Mouse (Mus musculus) lung, postnatal 0 days (tissue): Measurements from ENCODE around the gene Bola2. TPM values are rescaled to one million over a fixed set of nuclear protein-coding genes. Genes with fewer than 3 reads are reported as not detected.

Source experiments
- ATAC-seq: fragments of 200-750 bp; cut with Nextera tagmentation; 2 replicates; pipeline ENCODE4 v1.8.0; 2017; ENCODE audit warnings: moderate library complexity
- DNase-seq: peaks from one replicate; pipeline ENCODE4 v3.0.0-alpha.2; 2016; ENCODE audit warnings: low spot score
- H3K27ac ChIP-seq: fragments of 300-500 bp; sonication (generic); 2 replicates; pipeline ENCODE4 v1.5.1; 2014; ENCODE audit warnings: antibody characterized with exemption, mild to moderate bottlenecking, low read length, mixed read lengths
- H3K27me3 ChIP-seq: fragments of 300-500 bp; sonication (generic); replicated peaks from 2 replicates; pipeline ENCODE4 v1.6.1; 2014; ENCODE audit warnings: low read length, mixed read lengths; ENCODE audit not compliant: insufficient read depth
- H3K36me3 ChIP-seq: fragments of 300-500 bp; sonication (generic); 2 replicates; pipeline ENCODE4 v1.6.1; 2014; ENCODE audit warnings: low read length, mixed read lengths; ENCODE audit not compliant: insufficient read depth
- H3K4me1 ChIP-seq: fragments of 300-500 bp; sonication (generic); 2 replicates; pipeline ENCODE4 v1.6.1; 2014; ENCODE audit warnings: antibody characterized with exemption, low read depth, low read length, mixed read lengths; ENCODE audit not compliant: insufficient read depth
- H3K4me2 ChIP-seq: fragments of 300-500 bp; sonication (generic); replicated peaks from 2 replicates; pipeline ENCODE4 v1.6.1; 2014; ENCODE audit warnings: low read depth, mild to moderate bottlenecking, low read length, moderate library complexity, mixed read lengths
- H3K4me3 ChIP-seq: fragments of 300-500 bp; sonication (generic); 2 replicates; pipeline ENCODE4 v1.5.1; 2014; ENCODE audit warnings: low read depth, low read length
- H3K9ac ChIP-seq: fragments of 300-500 bp; sonication (generic); replicated peaks from 2 replicates; pipeline ENCODE4 v1.6.1; 2014; ENCODE audit warnings: low read depth, mild to moderate bottlenecking
- H3K9me3 ChIP-seq: fragments of 300-500 bp; sonication (generic); 2 replicates; pipeline ENCODE4 v1.6.1; 2016; ENCODE audit warnings: low read length, mixed read lengths
- CTCF ChIP-seq: IDR thresholded peaks from 2 replicates; pipeline ENCODE4 v1.5.1; 2016; ENCODE audit warnings: antibody characterized with exemption, mild to moderate bottlenecking
- EP300 ChIP-seq: IDR thresholded peaks from 2 replicates; pipeline ENCODE4 v1.6.1; 2016; ENCODE audit warnings: antibody characterized with exemption, mild to moderate bottlenecking, control low read depth
- WGBS: fragments of 180-500 bp; shearing (Covaris S2); extraction: QIAGEN DNeasy Blood & Tissue Kit; methylation state at CpG from one replicate; pipeline ENCODE4 v1.1.7; 2014; 5-methylcytosine and 5-hydroxymethylcytosine counted together
- polyA plus RNA-seq: library from polyadenylated mRNA; unstranded; fragments of >200 nt; fragmentation: Nextera tagmentation; extraction: Ambion mirVana; gene quantifications from 2 replicates; pipeline ENCODE4 v1.2.1, GENCODE M21; 2015

The Bola2 gene
- polyA plus RNA-seq, 1 experiment from 2014 or later = 77.4 TPM

DNA sequence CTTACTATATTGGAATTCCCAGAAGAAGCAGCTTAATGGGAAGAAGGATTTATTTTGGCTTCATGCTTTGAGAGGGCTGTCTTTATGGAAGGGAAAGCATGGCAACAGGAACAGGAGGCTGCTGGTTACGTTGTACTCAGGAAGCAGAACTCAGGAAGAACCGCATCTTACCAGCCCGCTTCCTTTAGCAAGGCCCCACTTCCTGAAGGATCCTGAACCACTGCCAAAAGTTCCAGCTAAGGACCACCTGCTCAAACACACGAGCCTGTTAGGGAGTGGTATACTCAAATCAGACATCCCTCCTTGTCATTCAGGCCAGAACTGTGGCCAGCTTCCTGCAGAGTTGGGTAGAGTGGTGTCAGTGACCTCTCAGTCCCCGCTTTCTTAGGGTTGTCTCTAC is 26.7 kb upstream of the Bola2 start:
- Histone ChIP-seq H3K4me3 (no peak overlapping the region), H3K36me3 (peaks cover 6% of the 10 kb centered on the region; the same call in 1 of the 2 replicates), H3K27ac (peak overlapping the region; percentile 81), H3K4me1 (no peaks in the 10 kb centered on the region; the same call in 1 of the 2 replicates), H3K27me3 (no peaks in the 10 kb centered on the region), H3K9ac (no peak overlapping the region), H3K9me3 (no peaks in the 10 kb centered on the region), H3K4me2 (no peak overlapping the region)
- TF ChIP-seq CTCF = no peak
- TF ChIP-seq EP300 = peak; percentile 71
- WGBS = 38% methylated on average over 5 of the region's 5 CpGs
- ATAC-seq (peak; percentile 50), DNase-seq (peak; percentile 57)

DNA sequence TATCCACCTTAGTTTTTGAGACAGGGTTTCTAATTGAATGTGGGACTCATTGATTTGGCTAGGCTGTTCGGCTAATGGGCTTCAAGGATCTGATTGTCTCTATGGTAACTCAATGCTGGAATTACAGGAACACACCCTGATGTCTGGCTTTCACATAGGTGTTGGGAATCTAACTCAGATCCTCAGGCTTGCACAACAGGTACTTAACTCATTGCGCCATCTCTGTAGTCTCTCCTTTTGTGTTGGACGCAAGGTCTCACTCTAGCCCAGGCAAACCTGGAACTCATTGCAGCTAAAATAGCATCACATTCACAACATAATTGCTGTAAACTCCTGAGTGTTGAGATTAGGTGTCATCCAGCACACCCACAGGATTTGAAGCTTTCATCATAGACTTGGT is 25.0 kb upstream of the Bola2 start:
- Histone ChIP-seq H3K4me3 (no peak overlapping the region), H3K4me2 (no peak overlapping the region), H3K36me3 (peaks cover 6% of the 10 kb centered on the region; the same call in 1 of the 2 replicates), H3K27ac (peak overlapping the region; percentile 26; the same call in 1 of the 2 replicates), H3K9ac (no peak overlapping the region), H3K9me3 (no peaks in the 10 kb centered on the region), H3K27me3 (no peaks in the 10 kb centered on the region), H3K4me1 (peaks cover 4% of the 10 kb centered on the region; the same call in 1 of the 2 replicates)
- TF ChIP-seq EP300 (0 out of 2 replicates have a peak, but pooled peaks have one; percentile 21), CTCF (no peak)
- WGBS = 81% methylated on average over 3 of the region's 3 CpGs
- DNase-seq (peak; percentile 67), ATAC-seq (peak; percentile 51)

DNA sequence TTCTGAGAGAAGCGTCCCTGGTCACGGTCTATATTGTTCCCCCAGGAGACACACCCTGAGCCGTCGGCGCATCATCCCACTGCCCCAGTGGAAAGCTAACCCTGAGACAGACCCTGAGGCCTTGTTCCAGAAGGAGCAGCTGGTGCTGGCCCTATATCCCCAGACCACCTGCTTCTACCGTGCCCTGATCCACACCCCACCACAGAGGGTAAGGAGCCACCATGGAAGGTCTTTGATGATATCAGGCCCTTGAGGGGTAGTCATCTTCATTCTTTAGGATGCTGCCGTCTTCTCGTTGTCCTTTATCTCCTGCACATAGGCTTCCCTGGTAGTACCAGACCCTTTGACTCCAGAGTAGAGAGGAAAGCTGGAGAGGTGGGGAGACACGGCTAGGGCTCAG is 23.1 kb upstream of the Bola2 start:
- H3K27me3 ChIP-seq = no peaks in the 10 kb centered on the region
- 95% methylated on average over 9 of the region's 9 CpGs for WGBS
- TF ChIP-seq CTCF (no peak), EP300 (no peak)
- no peak overlapping the region for H3K27ac ChIP-seq
- ATAC-seq = no peak
- H3K36me3 ChIP-seq = peaks cover 6% of the 10 kb centered on the region; the same call in 1 of the 2 replicates
- peaks cover 20% of the 10 kb centered on the region; the same call in 1 of the 2 replicates for H3K4me1 ChIP-seq
- H3K4me2 ChIP-seq = no peak overlapping the region
- H3K4me3 ChIP-seq = no peak overlapping the region
- H3K9me3 ChIP-seq = no peaks in the 10 kb centered on the region
- no peak overlapping the region for H3K9ac ChIP-seq
- DNase-seq = no peak

DNA sequence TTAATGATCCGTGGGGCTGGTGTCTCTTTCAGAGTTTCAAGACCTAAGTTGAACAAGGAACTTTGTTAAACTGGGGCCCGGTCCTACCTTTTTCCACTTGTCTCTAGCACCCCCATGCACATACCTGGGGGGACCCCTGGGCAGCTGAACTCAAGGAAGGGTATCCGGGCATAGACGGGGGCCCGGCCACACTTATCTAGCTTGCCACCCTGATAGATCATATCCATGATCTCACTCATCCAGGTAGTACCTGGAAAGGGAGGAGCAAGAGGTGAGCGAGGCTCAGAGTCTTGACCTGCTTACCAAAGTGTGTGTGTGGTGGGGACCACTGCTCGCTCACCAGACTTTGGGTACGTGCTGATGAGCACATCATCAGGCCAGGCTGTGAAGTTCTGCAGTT is 20.1 kb upstream of the Bola2 start:
- ATAC-seq (no peak), DNase-seq (no peak)
- Histone ChIP-seq H3K27ac (peak overlapping the region; percentile 84), H3K27me3 (no peaks in the 10 kb centered on the region), H3K9ac (no peak overlapping the region), H3K4me3 (no peak overlapping the region), H3K4me1 (peaks cover 20% of the 10 kb centered on the region; the same call in 1 of the 2 replicates), H3K9me3 (no peaks in the 10 kb centered on the region), H3K4me2 (peak overlapping the region; percentile 36), H3K36me3 (peaks cover 6% of the 10 kb centered on the region; the same call in 1 of the 2 replicates)
- TF ChIP-seq CTCF (no peak), EP300 (no peak)
- WGBS = 91% methylated on average over 8 of the region's 8 CpGs

DNA sequence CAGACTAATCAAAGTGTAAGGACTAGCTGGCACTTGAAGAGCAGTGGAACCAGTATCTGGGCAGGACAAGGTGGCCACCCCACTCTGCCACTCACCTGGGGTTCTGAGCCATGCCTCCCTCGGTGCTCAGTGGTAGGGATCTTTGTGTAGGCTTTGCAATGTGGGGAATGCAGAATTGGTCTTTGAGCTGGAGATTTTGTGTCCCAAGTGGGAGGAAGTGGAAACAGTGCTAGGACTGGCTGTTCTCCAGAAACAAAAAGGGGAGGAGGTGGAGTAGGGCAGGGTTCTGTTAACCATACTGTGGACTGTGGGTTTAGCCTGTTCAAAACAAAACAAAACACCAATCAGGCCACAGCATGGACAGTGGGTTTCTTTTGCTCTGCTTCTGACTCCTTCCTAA is 19.0 kb upstream of the Bola2 start, which contains the start of gene Sult1a1:
Gene Sult1a1, minus strand, starts transcription at position 226 of the 400 bp plus-strand sequence.
- Histone ChIP-seq H3K27ac (peak within 1 kb of the TSS; percentile 84), H3K4me2 (peak within 1 kb of the TSS; percentile 36), H3K4me3 (peak within 1 kb of the TSS; percentile 6; the same call in 1 of the 2 replicates), H3K9me3 (no peaks in the 10 kb centered on the region), H3K9ac (peak within 1 kb of the TSS; percentile 5; the same call in 1 of the 2 replicates), H3K36me3 (peaks cover 6% of the 10 kb centered on the region; the same call in 1 of the 2 replicates), H3K27me3 (no peaks in the 10 kb centered on the region), H3K4me1 (peaks cover 20% of the 10 kb centered on the region; the same call in 1 of the 2 replicates)
- WGBS = 13% methylated on average over 1 of the region's 1 CpGs
- peak; percentile 93 for ATAC-seq
- DNase-seq = peak; percentile 95
- TF ChIP-seq EP300 (peak; percentile 95), CTCF (peak; percentile 22)

DNA sequence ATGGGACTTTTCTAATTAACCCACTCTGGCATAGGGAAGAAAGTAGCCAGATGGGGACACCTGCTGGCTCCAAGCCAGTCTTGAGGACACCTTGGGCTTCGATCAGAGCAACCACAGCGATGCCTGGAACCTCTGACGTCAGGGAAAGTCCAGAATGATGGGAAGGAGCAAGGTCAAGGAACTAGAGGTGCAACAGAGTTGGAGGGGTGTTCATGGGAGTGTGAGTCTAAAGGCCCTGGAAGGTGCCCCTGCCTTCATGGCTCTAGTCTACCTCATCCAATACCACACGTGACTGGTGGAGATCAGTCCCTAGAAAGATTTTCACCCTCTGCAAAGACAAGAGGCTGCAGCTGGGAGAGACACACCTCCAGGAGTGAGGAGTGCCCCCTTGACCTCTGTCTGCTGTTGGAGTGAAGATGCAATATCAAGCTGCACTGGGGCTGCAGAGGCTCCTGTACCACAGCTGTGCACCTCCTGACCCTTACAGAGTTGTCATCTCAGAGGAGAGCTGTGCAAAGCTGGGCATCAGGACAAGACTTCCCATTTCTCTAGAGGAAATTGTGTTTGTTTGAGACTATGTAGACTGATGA is 18.5 kb upstream of the Bola2 start:
- H3K4me2 ChIP-seq = peak overlapping the region; percentile 36; the same call in 1 of the 2 replicates
- peaks cover 5% of the 10 kb centered on the region; the same call in 1 of the 2 replicates for H3K36me3 ChIP-seq
- no peak overlapping the region for H3K4me3 ChIP-seq
- no peaks in the 10 kb centered on the region for H3K27me3 ChIP-seq
- ATAC-seq = peak; percentile 21
- WGBS = 46% methylated on average over 4 of the region's 4 CpGs
- H3K9me3 ChIP-seq = no peaks in the 10 kb centered on the region
- peaks cover 20% of the 10 kb centered on the region; the same call in 1 of the 2 replicates for H3K4me1 ChIP-seq
- DNase-seq = no peak
- H3K27ac ChIP-seq = peak overlapping the region; percentile 84
- no peak for TF ChIP-seq CTCF
- TF ChIP-seq EP300 = no peak
- 0 out of 2 replicates have a peak overlapping the region, but pooled peaks have one; percentile 5 for H3K9ac ChIP-seq
